Mouse (Mus musculus): ENCODE results near the gene Hist1h2ah. TPM values are rescaled to one million over a fixed set of nuclear protein-coding genes. Genes with fewer than 3 reads are reported as not detected.

The Hist1h2ah gene
- polyA plus RNA-seq, 2 experiments: 8.7 to 12.0 TPM

GRCm38 (mm10) chr13:21998412-21998811 lies 37.0 kb downstream of the Hist1h2ah start:
- no peaks in the 10 kb centered on the region for H3K9me3 ChIP-seq (ENCODE audit: control insufficient read depth, low read length)
- H3K36me3 ChIP-seq (replicated peaks; ENCODE audit: control insufficient read depth, insufficient read depth, low read depth): no peaks in the 10 kb centered on the region
- peaks cover 0 to 27% of the 10 kb centered on the region in 2 experiments; a peak in 3 of 4 replicates for H3K4me1 ChIP-seq (replicated peaks; ENCODE audit: control insufficient read depth in 2 of 2, insufficient read depth in 2 of 2, low read length in 1 of 2)
- H3K4me2 ChIP-seq (ENCODE audit: low read depth): no peak overlapping the region
- no peak overlapping the region for H3K27ac ChIP-seq
- TF ChIP-seq EP300 (IDR thresholded peaks at IDR 0.05; ENCODE audit: low read depth) (no peak), CTCF (IDR thresholded peaks at IDR 0.05; ENCODE audit: low read depth) (no peak)
- no peak overlapping the region for H3K9ac ChIP-seq (replicated peaks)
- ATAC-seq (ENCODE audit: insufficient read depth) (no peak), DNase-seq (ENCODE audit: low read depth in 3 of 3, low spot score in 3 of 3) (no peak)
- H3K27me3 ChIP-seq (ENCODE audit: control insufficient read depth, insufficient read depth, low read length): peaks cover 70% of the 10 kb centered on the region
- WGBS (ENCODE audit: insufficient replicate concordance): 37% methylated on average over 3 of the region's 3 CpGs
- H3K4me3 ChIP-seq (ENCODE audit: insufficient read depth in 1 of 2, low read depth in 2 of 2, low read length in 2 of 2): no peak overlapping the region

GRCm38 (mm10) chr13:21997821-21998220 lies 37.5 kb downstream of the Hist1h2ah start:
- Histone ChIP-seq H3K4me2 (ENCODE audit: low read depth) (peak overlapping the region; percentile 74; the same call in 1 of the 2 replicates), H3K27ac (no peak overlapping the region), H3K4me1 (replicated peaks; ENCODE audit: control insufficient read depth in 2 of 2, insufficient read depth in 2 of 2, low read length in 1 of 2) (peaks cover 0 to 27% of the 10 kb centered on the region in 2 experiments; a peak in 3 of 4 replicates), H3K27me3 (ENCODE audit: control insufficient read depth, insufficient read depth, low read length) (peaks cover 66% of the 10 kb centered on the region), H3K9me3 (ENCODE audit: control insufficient read depth, low read length) (no peaks in the 10 kb centered on the region), H3K4me3 (ENCODE audit: insufficient read depth in 1 of 2, low read depth in 2 of 2, low read length in 2 of 2) (no peak overlapping the region), H3K36me3 (replicated peaks; ENCODE audit: control insufficient read depth, insufficient read depth, low read depth) (no peaks in the 10 kb centered on the region), H3K9ac (replicated peaks) (no peak overlapping the region)
- no peak for ATAC-seq (ENCODE audit: insufficient read depth)
- WGBS (ENCODE audit: insufficient replicate concordance): 20% methylated on average over 4 of the region's 4 CpGs
- no peak for TF ChIP-seq CTCF (IDR thresholded peaks at IDR 0.05; ENCODE audit: low read depth)
- TF ChIP-seq EP300 (IDR thresholded peaks at IDR 0.05; ENCODE audit: low read depth): no peak
- no peak for DNase-seq (ENCODE audit: low read depth in 3 of 3, low spot score in 3 of 3)

- 2% methylated on average over 21 of the region's 21 CpGs for whole genome bisulfite sequencing (ENCODE audit: insufficient replicate concordance)
- Histone ChIP-seq H3K4me1 (replicated peaks; ENCODE audit: control insufficient read depth in 2 of 2, insufficient read depth in 2 of 2, low read length in 1 of 2) (peaks cover 0 to 27% of the 10 kb centered on the region in 2 experiments; a peak in 3 of 4 replicates), H3K27me3 (ENCODE audit: control insufficient read depth, insufficient read depth, low read length) (peaks cover 63% of the 10 kb centered on the region), H3K9ac (replicated peaks) (no peak overlapping the region), H3K4me2 (ENCODE audit: low read depth) (peak overlapping the region; percentile 74), H3K9me3 (ENCODE audit: control insufficient read depth, low read length) (no peaks in the 10 kb centered on the region), H3K36me3 (replicated peaks; ENCODE audit: control insufficient read depth, insufficient read depth, low read depth) (no peaks in the 10 kb centered on the region), H3K27ac (no peak overlapping the region), H3K4me3 (ENCODE audit: insufficient read depth in 1 of 2, low read depth in 2 of 2, low read length in 2 of 2) (peak overlapping the region; percentile 35 to 55)
- TF ChIP-seq EP300 (IDR thresholded peaks at IDR 0.05; ENCODE audit: low read depth): no peak
- no peak for TF ChIP-seq CTCF (IDR thresholded peaks at IDR 0.05; ENCODE audit: low read depth)
- no peak for ATAC-seq (ENCODE audit: insufficient read depth)
- no peak for DNase-seq (ENCODE audit: low read depth in 3 of 3, low spot score in 3 of 3)
Measured at GRCm38 (mm10) chr13:21997201-21997820, 38.1 kb downstream of the Hist1h2ah start.

- peaks cover 0 to 25% of the 10 kb centered on the region in 2 experiments; a peak in 3 of 4 replicates for H3K4me1 ChIP-seq (replicated peaks; ENCODE audit: control insufficient read depth in 2 of 2, insufficient read depth in 2 of 2, low read length in 1 of 2)
- H3K4me3 ChIP-seq (ENCODE audit: insufficient read depth in 1 of 2, low read depth in 2 of 2, low read length in 2 of 2): peak overlapping the region; percentile 35 to 55
- H3K27me3 ChIP-seq (ENCODE audit: control insufficient read depth, insufficient read depth, low read length): peaks cover 59% of the 10 kb centered on the region
- no peak overlapping the region for H3K27ac ChIP-seq
- DNase-seq (ENCODE audit: low read depth in 3 of 3, low spot score in 3 of 3): no peak
- H3K4me2 ChIP-seq (ENCODE audit: low read depth): peak overlapping the region; percentile 74
- no peak overlapping the region for H3K9ac ChIP-seq (replicated peaks)
- TF ChIP-seq CTCF (IDR thresholded peaks at IDR 0.05; ENCODE audit: low read depth): no peak
- no peak for TF ChIP-seq EP300 (IDR thresholded peaks at IDR 0.05; ENCODE audit: low read depth)
- H3K36me3 ChIP-seq (replicated peaks; ENCODE audit: control insufficient read depth, insufficient read depth, low read depth): no peaks in the 10 kb centered on the region
- H3K9me3 ChIP-seq (ENCODE audit: control insufficient read depth, low read length): no peaks in the 10 kb centered on the region
- 1% methylated on average over 13 of the region's 13 CpGs for WGBS (ENCODE audit: insufficient replicate concordance)
- no peak for ATAC-seq (ENCODE audit: insufficient read depth)
Measured at GRCm38 (mm10) chr13:21996840-21997185, 38.6 kb downstream of the Hist1h2ah start.

- Histone ChIP-seq H3K9me3 (ENCODE audit: control insufficient read depth, low read length) (no peaks in the 10 kb centered on the region), H3K4me3 (ENCODE audit: insufficient read depth in 1 of 2, low read depth in 2 of 2, low read length in 2 of 2) (peak overlapping the region; percentile 51 to 55), H3K4me2 (ENCODE audit: low read depth) (peak overlapping the region; percentile 74), H3K36me3 (replicated peaks; ENCODE audit: control insufficient read depth, insufficient read depth, low read depth) (no peaks in the 10 kb centered on the region), H3K27ac (no peak overlapping the region), H3K9ac (replicated peaks) (no peak overlapping the region), H3K27me3 (ENCODE audit: control insufficient read depth, insufficient read depth, low read length) (peaks cover 58% of the 10 kb centered on the region), H3K4me1 (replicated peaks; ENCODE audit: control insufficient read depth in 2 of 2, insufficient read depth in 2 of 2, low read length in 1 of 2) (peaks cover 0 to 20% of the 10 kb centered on the region in 2 experiments; a peak in 3 of 4 replicates)
- ATAC-seq (ENCODE audit: insufficient read depth) (peak; percentile 35; the same call in 1 of the 2 replicates), DNase-seq (ENCODE audit: low read depth in 3 of 3, low spot score in 3 of 3) (no peak)
- no peak for TF ChIP-seq CTCF (IDR thresholded peaks at IDR 0.05; ENCODE audit: low read depth)
- no peak for TF ChIP-seq EP300 (IDR thresholded peaks at IDR 0.05; ENCODE audit: low read depth)
- WGBS (ENCODE audit: insufficient replicate concordance): 1% methylated on average over 12 of the region's 12 CpGs
Measured at GRCm38 (mm10) chr13:21996101-21996839, 39.1 kb downstream of the Hist1h2ah start.

All from liver, embryonic 14.5 days (tissue).